Mouse (Mus musculus): ENCODE measurements around the gene Gpr107.
A peak's percentile ranks its signal among the peaks of the same experiment; 100 is the strongest.

Gene Gpr107

GRCm38 (mm10) chr2:31254806-31255205, 102.7 kb downstream of the Gpr107 start:
- DNase-seq = peak; percentile 48

- DNase-seq = peak; percentile 80
Measured at GRCm38 (mm10) chr2:31255952-31256938, 104.1 kb downstream of the Gpr107 start.

- peak; percentile 87 for DNase-seq
Measured at GRCm38 (mm10) chr2:31257096-31257495, 105.0 kb downstream of the Gpr107 start.

GRCm38 (mm10) chr2:31258609-31259366, 106.7 kb downstream of the Gpr107 start:
- DNase-seq = peak; percentile 93

GRCm38 (mm10) chr2:31259367-31259920, 107.3 kb downstream of the Gpr107 start:
- no peak for DNase-seq

GRCm38 (mm10) chr2:31260549-31260948, 108.4 kb downstream of the Gpr107 start:
- no peak for DNase-seq

- peak; percentile 73 for DNase-seq
Measured at GRCm38 (mm10) chr2:31263039-31263461, 110.9 kb downstream of the Gpr107 start.

- peak; percentile 95 for DNase-seq
Measured at GRCm38 (mm10) chr2:31263746-31264378, 111.7 kb downstream of the Gpr107 start.

- DNase-seq = peak; percentile 63
Measured at GRCm38 (mm10) chr2:31267447-31267846, 115.3 kb downstream of the Gpr107 start.
